Mouse (Mus musculus) gastrocnemius, adult 8-10 months (tissue): ENCODE results near the gene Npas3. TPM values are rescaled to one million over a fixed set of nuclear protein-coding genes. Genes with fewer than 3 reads are reported as not detected.

Experiments
- DNase-seq, 2 experiments: peaks; one replicate each; pipeline ENCODE4 v3.0.0; 2022; ENCODE audit warnings: low spot score in 2 of 2
- total RNA-seq, 4 experiments: library from RNA; stranded (reverse); gene quantifications; 2 replicates each; pipeline ENCODE4 v1.2.4; 2022

Gene Npas3
- total RNA-seq, 4 experiments from 2014 or later, result 0.07 TPM; not detected in 3

- no peak for DNase-seq
These were observed 433.6 kb downstream of the Npas3 start for GRCm38 (mm10) chr12:53682036-53682435.

- DNase-seq, result no peak
These were observed 444.0 kb downstream of the Npas3 start for GRCm38 (mm10) chr12:53692471-53692870.

GRCm38 (mm10) chr12:53694346-53694745 is 445.9 kb downstream of the Npas3 start:
- no peak for DNase-seq

DNA sequence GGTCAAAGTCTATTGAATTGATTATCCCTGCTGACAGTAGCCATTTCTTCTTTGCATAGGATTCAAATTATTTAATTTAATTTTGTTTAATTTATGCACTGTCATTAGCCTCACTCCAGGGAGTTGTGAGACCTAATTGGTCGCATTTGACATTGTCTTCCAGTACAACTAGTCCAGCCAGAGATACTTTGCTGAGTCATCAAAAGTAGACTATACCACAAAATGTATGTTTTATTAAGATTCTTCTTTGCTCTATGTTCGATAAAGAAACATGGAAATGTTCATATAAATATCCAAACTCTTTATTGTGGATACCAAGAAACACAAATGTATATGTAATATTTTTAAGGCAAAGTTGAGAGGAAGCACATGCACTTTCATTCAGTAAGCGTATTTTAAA is 446.8 kb downstream of the Npas3 start:
- no peak for DNase-seq

- DNase-seq, result no peak
These were observed 449.2 kb downstream of the Npas3 start for GRCm38 (mm10) chr12:53697645-53698044.

DNA sequence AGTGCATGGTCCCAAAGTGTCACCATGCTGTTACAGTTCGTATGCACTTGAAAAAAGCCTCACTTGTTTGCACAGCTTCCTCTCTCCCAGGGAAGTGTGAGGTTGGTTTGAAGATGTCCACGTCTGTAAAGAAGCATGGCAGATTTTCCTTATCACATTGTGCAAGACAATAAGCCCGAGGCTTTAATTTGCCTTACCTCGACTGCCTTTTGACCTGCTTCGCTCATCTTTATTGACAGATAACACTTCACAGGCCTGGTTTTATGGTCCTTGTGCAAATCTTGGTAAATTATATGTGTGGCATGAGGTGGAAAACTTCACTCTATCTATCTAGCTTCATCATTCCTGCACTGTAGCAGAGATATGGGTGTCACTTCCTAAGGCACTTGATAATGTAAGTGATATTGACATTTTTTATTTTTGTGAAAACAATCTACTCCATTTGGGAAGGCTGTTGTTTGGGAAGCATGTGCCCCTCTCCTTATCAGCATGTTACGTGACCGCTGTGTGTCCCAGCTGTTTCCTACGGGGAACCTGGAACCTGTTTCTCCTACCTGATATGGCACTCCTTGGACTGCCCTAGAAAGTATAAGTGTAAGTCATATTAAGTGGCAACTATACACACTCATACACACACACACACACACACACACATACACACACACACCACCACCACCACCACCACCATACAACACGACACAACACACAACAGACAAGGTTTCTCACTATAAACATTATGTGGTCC is 450.2 kb downstream of the Npas3 start:
- DNase-seq, result no peak

DNA sequence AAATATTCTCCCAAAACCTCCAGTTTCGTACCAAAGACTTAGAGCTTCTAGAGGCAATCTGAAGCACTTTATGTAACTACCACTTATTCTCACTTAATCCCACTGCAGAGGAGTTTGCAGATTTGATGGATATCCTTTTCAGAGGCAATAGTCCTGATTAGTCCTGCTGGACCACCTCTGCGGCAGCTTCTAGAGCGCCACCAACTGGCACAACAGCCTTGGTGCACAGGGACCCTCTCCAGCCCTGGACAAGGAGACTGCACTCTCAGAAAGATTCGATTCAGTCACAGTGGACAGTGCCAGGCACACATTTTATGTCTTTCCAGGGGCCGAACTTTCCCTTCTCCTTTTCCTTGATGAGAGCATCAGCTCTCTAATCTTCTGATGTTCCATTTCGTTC is 471.4 kb downstream of the Npas3 start:
- no peak for DNase-seq

DNA sequence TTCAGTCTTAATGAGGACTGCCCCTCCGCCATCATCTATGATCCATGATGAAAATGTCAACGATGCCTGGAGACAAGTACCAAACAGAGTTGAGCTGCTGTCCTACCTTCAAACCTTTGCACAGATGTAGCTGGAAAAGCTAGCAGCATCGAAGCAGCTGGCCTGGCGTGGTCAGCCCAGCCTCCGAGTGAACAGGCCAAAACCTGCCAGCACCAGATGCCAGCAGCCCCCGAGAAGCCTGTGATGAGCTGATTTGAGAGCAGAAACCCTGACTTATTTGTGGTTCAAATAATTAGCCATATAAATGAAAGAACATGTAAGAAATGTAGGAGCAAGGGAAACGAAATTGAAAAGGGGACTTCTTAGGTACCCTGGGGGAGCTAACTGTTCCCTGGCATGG is 473.7 kb downstream of the Npas3 start:
- no peak for DNase-seq

DNA sequence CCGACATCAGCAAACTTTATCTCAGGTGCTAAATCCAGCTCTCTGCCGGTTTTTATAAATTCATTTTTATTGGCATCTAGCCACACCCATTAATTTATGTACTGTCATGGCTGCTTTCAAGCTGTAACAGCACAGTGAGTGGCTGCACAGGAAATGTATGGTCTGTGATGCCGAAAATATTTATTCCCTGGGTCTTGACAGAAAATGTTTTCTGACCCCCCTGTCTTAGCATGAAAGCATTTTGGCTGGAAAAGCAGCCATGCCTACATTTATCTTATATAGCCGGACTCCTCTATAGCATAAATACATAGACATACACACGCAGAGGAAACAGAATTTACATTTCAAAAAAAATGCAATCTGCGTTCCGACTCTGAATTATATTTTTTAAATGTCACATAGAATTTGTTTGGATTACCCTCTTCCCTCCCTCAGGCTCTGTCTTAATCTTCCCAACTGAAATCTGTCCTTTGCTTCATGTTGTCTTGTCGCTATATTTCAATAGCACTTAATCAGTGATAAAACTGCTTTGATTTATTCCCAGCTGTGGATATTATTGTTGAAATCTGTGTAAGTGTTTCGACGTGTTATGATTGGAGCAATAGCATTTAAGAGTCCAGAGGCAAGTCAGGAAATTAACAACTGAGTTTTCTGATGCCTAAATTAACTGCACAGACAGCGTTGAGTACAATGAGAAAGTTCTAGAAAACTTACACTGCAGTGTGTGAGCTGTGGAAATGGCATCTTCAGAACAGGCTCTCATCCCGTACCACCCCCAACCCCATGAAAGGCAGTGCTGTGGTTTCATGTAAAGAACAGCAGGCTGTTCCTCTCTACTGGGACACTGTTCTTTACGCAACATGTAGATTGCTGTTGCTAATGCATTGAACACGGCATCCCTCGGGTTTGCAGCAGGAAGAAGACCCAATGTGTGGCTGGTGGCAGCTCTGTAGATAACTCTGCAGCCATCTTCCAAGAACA is 474.5 kb downstream of the Npas3 start:
- no peak for DNase-seq

DNA sequence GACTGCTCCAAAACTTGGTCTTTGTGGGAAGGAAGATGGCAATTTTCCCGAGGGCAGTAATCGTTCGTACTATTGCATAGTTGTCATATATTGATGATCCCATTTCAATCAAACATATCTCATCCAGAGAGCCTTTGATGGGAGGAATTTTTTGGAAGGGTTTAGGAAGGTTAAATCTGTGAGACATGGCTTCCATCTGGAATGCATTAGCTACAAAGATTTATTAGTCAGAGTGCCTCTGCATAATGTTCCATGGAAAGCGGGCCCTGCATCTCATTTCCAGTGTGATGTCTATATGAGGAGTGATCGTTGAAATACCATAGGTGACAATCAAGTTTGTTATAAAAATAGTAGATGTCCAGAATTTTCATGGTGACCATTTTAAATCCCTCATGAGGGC is 480.8 kb downstream of the Npas3 start:
- DNase-seq, result no peak

- DNase-seq, result no peak
These were observed 490.2 kb downstream of the Npas3 start for GRCm38 (mm10) chr12:53738549-53739292.

DNA sequence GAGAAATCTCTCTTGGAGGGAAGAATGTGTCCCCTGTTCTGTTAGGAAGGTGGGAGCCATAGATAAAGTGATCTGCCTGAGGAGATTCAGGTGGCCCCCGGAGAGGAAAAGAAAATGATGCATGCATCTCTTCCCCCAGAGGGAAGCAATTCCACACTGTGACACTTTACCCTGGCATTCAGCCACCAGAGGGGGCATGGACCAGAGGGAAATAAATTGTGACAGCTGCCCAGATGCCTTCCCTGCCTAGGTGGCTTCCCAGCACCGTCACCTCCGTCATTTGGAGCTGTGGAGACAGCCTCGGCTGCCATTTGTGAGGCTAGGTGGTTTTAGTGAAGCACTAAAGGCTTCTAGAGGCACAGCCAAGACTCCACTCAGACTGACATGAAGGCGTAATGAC is 498.2 kb downstream of the Npas3 start:
- DNase-seq, result no peak

- no peak for DNase-seq
These were observed 500.9 kb downstream of the Npas3 start for GRCm38 (mm10) chr12:53749375-53749774.

DNA sequence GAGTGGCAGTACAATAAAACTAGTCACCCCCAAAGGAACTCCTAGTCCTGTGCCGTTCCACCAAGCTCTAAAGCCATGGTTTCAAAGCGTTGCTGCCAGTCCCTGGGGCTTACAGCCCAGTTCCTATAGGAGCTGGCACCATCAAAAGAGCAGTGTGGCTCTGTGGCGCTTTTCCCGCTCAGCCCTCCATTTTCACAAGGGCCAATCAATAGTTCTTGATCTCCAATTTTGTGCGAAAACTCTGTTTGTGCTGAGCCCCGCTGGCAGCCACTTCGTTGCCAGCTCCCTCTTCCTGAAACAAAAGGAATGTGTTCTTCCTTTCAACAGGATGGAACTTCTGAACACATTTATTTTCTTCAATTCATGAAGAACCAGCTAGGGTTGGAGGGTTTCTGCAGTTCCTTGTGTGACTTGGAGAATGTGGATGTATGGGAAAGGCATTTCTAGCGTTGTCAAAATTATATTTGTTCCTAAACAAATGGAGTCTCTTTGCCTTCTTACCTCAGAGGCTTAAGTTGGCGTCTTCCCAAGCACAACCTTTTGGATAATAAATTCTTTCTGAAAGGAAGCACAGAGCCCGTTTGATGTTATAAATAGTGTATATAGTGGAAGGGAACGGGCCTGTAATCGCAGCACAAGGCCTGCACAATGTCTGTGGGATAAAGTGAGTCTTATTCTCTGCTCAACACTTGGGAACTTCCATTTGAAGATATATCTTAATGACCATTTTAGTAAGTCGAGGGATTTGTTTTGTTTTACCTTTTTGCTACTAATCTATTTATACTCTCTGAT is 504.0 kb downstream of the Npas3 start:
- no peak for DNase-seq

DNA sequence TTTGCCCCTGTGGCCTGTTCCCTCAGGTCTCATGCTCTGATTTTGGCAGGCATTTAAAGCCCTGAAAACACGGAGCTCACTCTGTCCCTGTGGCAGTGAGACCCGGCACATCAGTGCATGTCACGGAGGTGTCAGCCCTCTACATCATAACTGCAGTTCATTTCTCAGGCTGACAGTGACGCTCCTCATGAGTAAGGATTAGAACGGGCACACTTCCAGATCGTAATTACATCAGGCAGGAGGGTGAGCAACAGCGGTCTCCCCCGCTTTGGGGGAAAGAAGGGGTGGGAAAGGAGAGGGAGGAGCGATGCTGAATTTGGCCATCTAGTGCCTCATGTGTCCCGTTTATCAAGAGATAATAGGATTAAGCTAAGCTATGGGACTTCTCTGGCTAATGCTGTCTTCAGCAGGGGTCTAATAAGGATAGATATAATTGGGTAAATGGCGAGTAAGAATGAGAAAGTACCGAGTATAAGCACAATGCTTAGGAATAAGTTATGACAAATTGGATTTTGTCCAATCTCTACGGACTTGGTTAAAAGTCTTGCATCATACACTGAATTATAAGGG is 505.0 kb downstream of the Npas3 start:
- no peak for DNase-seq

GRCm38 (mm10) chr12:53754236-53754635 is 505.8 kb downstream of the Npas3 start:
- no peak for DNase-seq

DNA sequence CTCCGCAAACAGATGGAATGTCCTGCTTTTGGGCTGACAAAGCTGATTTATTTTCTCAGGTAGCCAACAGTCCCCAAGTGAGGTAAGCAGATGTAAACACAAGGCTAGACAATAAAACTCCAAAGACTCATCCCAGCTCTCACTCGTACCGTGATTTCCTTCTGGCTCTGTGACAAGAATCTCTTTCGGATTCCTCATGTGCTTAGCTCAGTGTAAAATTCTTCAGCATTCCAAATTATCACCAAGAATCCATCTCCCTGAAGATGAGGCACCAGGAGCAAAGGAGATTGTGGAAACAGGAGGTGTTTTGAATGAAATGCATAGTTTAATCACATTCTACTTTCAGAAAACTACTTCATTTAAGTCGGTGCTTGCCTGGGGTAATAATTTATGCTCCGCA is 509.2 kb downstream of the Npas3 start:
- DNase-seq, result no peak

- DNase-seq, result no peak
These were observed 509.9 kb downstream of the Npas3 start for GRCm38 (mm10) chr12:53758356-53758755.

GRCm38 (mm10) chr12:53764143-53764542 is 515.7 kb downstream of the Npas3 start:
- DNase-seq, result no peak

DNA sequence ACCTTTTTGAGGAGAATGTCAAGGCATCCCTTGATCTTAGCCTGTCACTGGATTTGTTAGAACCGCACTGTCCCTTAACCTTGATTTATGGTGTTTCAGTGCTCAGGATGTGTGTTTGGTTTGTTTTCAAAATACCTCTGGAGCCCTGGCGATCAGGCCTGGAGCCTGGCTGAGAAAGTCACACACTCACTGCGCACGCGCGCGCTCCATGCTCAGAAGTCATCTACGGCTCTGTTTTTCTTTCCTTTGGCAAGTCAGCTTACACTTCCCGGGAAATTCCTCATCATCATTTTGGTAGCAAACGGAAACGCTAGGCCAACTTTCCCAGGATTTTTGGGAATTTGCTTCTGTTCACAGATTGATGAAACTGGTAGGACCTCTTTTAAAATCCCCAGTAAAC is 519.9 kb downstream of the Npas3 start:
- DNase-seq, result peak in 1 of 2 experiments; percentile 47
